Mouse (Mus musculus) heart, embryonic 12.5 days (tissue): Measurements from ENCODE around the gene Atg9b. TPM values are rescaled to one million over a fixed set of nuclear protein-coding genes. Genes with fewer than 3 reads are reported as not detected.

Source experiments
- ATAC-seq: fragments of 200-750 bp; cut with Nextera tagmentation; 2 replicates; pipeline ENCODE4 v1.8.0; 2017; ENCODE audit warnings: moderate TSS enrichment, moderate library complexity; ENCODE audit not compliant: insufficient number of reproducible peaks, low FRiP score
- H3K27ac ChIP-seq: fragments of 300-500 bp; sonication (generic); 2 replicates; pipeline ENCODE4 v1.5.1; 2016; ENCODE audit warnings: mild to moderate bottlenecking, moderate library complexity; ENCODE audit not compliant: poor library complexity, severe bottlenecking
- H3K27me3 ChIP-seq: fragments of 300-500 bp; sonication (generic); replicated peaks from 2 replicates; pipeline ENCODE4 v1.6.1; 2016; ENCODE audit warnings: mild to moderate bottlenecking, moderate library complexity
- H3K36me3 ChIP-seq: fragments of 300-500 bp; sonication (generic); 2 replicates; pipeline ENCODE4 v1.6.1; 2016; ENCODE audit warnings: mild to moderate bottlenecking, moderate library complexity
- H3K4me1 ChIP-seq: fragments of 300-500 bp; sonication (generic); replicated peaks from 2 replicates; pipeline ENCODE4 v1.6.1; 2016; ENCODE audit warnings: mild to moderate bottlenecking
- H3K4me2 ChIP-seq: fragments of 300-500 bp; sonication (generic); 2 replicates; pipeline ENCODE4 v1.6.1; 2016; ENCODE audit warnings: mild to moderate bottlenecking, moderate library complexity
- H3K4me3 ChIP-seq: fragments of 300-500 bp; sonication (generic); 2 replicates; pipeline ENCODE4 v1.5.1; 2016; ENCODE audit warnings: mild to moderate bottlenecking
- H3K9ac ChIP-seq: fragments of 300-500 bp; sonication (generic); 2 replicates; pipeline ENCODE4 v1.6.1; 2016; ENCODE audit warnings: mild to moderate bottlenecking, moderate library complexity
- H3K9me3 ChIP-seq: fragments of 300-500 bp; sonication (generic); replicated peaks from 2 replicates; pipeline ENCODE4 v1.6.1; 2016; ENCODE audit warnings: mild to moderate bottlenecking, moderate library complexity
- WGBS: fragments of 180-500 bp; shearing (Covaris S2); methylation state at CpG from one replicate; pipeline ENCODE4 v1.1.7; 2016; 5-methylcytosine and 5-hydroxymethylcytosine counted together
- polyA plus RNA-seq: library from polyadenylated mRNA; unstranded; fragments of >200 nt; fragmentation: Nextera tagmentation; extraction: Ambion mirVana; gene quantifications from 2 replicates; pipeline ENCODE4 v1.2.1, GENCODE M21; 2016

The Atg9b gene
- polyA plus RNA-seq, 1 experiment from 2014 or later, result 2.6 TPM

GRCm38 (mm10) chr5:24389658-24390020 lies 2.3 kb downstream of the Atg9b start:
- Histone ChIP-seq H3K27ac (no peak overlapping the region), H3K9me3 (no peaks in the 10 kb centered on the region), H3K4me2 (no peak overlapping the region), H3K36me3 (no peaks in the 10 kb centered on the region), H3K9ac (no peak overlapping the region), H3K4me1 (peaks cover 48% of the 10 kb centered on the region), H3K4me3 (no peak overlapping the region), H3K27me3 (peaks cover 18% of the 10 kb centered on the region)
- ATAC-seq, result no peak
- 67% methylated on average over 4 of the region's 4 CpGs for WGBS

GRCm38 (mm10) chr5:24389011-24389657 lies 2.8 kb downstream of the Atg9b start:
- peaks cover 52% of the 10 kb centered on the region for H3K4me1 ChIP-seq
- ATAC-seq, result no peak
- WGBS, result 48% methylated on average over 7 of the region's 7 CpGs
- no peak overlapping the region for H3K9ac ChIP-seq
- no peaks in the 10 kb centered on the region for H3K9me3 ChIP-seq
- peak overlapping the region; percentile 89; the same call in 1 of the 2 replicates for H3K4me2 ChIP-seq
- no peaks in the 10 kb centered on the region for H3K36me3 ChIP-seq
- no peak overlapping the region for H3K27ac ChIP-seq
- peaks cover 18% of the 10 kb centered on the region for H3K27me3 ChIP-seq
- no peak overlapping the region for H3K4me3 ChIP-seq

- Histone ChIP-seq H3K4me1 (peaks cover 53% of the 10 kb centered on the region), H3K27me3 (peaks cover 18% of the 10 kb centered on the region), H3K4me3 (peak overlapping the region; percentile 50), H3K27ac (peak overlapping the region; percentile 6), H3K4me2 (peak overlapping the region; percentile 89), H3K9me3 (no peaks in the 10 kb centered on the region), H3K36me3 (no peaks in the 10 kb centered on the region), H3K9ac (peak overlapping the region; percentile 70)
- WGBS, result 22% methylated on average over 26 of the region's 26 CpGs
- no peak for ATAC-seq
These were observed 3.6 kb downstream of the Atg9b start for GRCm38 (mm10) chr5:24388246-24388915.

- under 1% methylated on average over 73 of the region's 73 CpGs for WGBS
- peaks cover 59% of the 10 kb centered on the region for H3K4me1 ChIP-seq
- ATAC-seq, result peak; percentile 24; the same call in 1 of the 2 replicates
These were observed 4.4 kb downstream of the Atg9b start for GRCm38 (mm10) chr5:24387264-24388241.

GRCm38 (mm10) chr5:24385887-24386550 lies 5.9 kb downstream of the Atg9b start:
- no peak for ATAC-seq
- WGBS, result 72% methylated on average over 10 of the region's 10 CpGs
- peak overlapping the region; percentile 6; the same call in 1 of the 2 replicates for H3K27ac ChIP-seq
- no peak overlapping the region for H3K9ac ChIP-seq
- H3K9me3 ChIP-seq, result no peaks in the 10 kb centered on the region
- H3K4me3 ChIP-seq, result no peak overlapping the region
- no peaks in the 10 kb centered on the region for H3K36me3 ChIP-seq
- 0 out of 2 replicates have a peak overlapping the region, but pooled peaks have one; percentile 2 for H3K4me2 ChIP-seq
- peaks cover 18% of the 10 kb centered on the region for H3K27me3 ChIP-seq
- peaks cover 62% of the 10 kb centered on the region for H3K4me1 ChIP-seq

More at GRCm38 (mm10) chr5:24387264-24388241, 4.4 kb downstream of the Atg9b start:
- H3K27me3 ChIP-seq, result peaks cover 18% of the 10 kb centered on the region
- peak overlapping the region; percentile 50 for H3K4me3 ChIP-seq
- no peaks in the 10 kb centered on the region for H3K36me3 ChIP-seq
- H3K4me2 ChIP-seq, result peak overlapping the region; percentile 89
- peak overlapping the region; percentile 6 for H3K27ac ChIP-seq
- peak overlapping the region; percentile 70 for H3K9ac ChIP-seq
- no peaks in the 10 kb centered on the region for H3K9me3 ChIP-seq

GRCm38 (mm10) chr5:24385374-24385773 lies 6.6 kb downstream of the Atg9b start:
- H3K27ac ChIP-seq, result peak overlapping the region; percentile 45; the same call in 1 of the 2 replicates
- WGBS, result 81% methylated on average over 5 of the region's 5 CpGs

GRCm38 (mm10) chr5:24384407-24384806 lies 7.5 kb downstream of the Atg9b start:
- Histone ChIP-seq H3K36me3 (no peaks in the 10 kb centered on the region), H3K27me3 (peaks cover 18% of the 10 kb centered on the region), H3K4me1 (peaks cover 64% of the 10 kb centered on the region), H3K4me2 (no peak overlapping the region), H3K27ac (peak overlapping the region; percentile 65; the same call in 1 of the 2 replicates), H3K9me3 (no peaks in the 10 kb centered on the region), H3K4me3 (no peak overlapping the region), H3K9ac (no peak overlapping the region)
- ATAC-seq, result peak; percentile 52
- WGBS, result 43% methylated on average over 6 of the region's 6 CpGs

More at GRCm38 (mm10) chr5:24385374-24385773, 6.6 kb downstream of the Atg9b start:
- peaks cover 18% of the 10 kb centered on the region for H3K27me3 ChIP-seq
- H3K9ac ChIP-seq, result 0 out of 2 replicates have a peak overlapping the region, but pooled peaks have one; percentile 18
- H3K4me1 ChIP-seq, result peaks cover 63% of the 10 kb centered on the region
- H3K9me3 ChIP-seq, result no peaks in the 10 kb centered on the region
- no peak for ATAC-seq
- H3K4me2 ChIP-seq, result no peak overlapping the region
- no peak overlapping the region for H3K4me3 ChIP-seq
- no peaks in the 10 kb centered on the region for H3K36me3 ChIP-seq

GRCm38 (mm10) chr5:24383026-24383859 lies 8.7 kb downstream of the Atg9b start:
- peaks cover 64% of the 10 kb centered on the region for H3K4me1 ChIP-seq
- under 1% methylated on average over 34 of the region's 34 CpGs for WGBS
- peak overlapping the region; percentile 65 for H3K27ac ChIP-seq

GRCm38 (mm10) chr5:24381988-24382387 lies 10.0 kb downstream of the Atg9b start:
- peaks cover 16% of the 10 kb centered on the region for H3K27me3 ChIP-seq
- no peak overlapping the region for H3K4me2 ChIP-seq
- no peak overlapping the region for H3K4me3 ChIP-seq
- peaks cover 56% of the 10 kb centered on the region for H3K4me1 ChIP-seq
- no peaks in the 10 kb centered on the region for H3K9me3 ChIP-seq
- no peak overlapping the region for H3K9ac ChIP-seq
- ATAC-seq, result no peak
- H3K36me3 ChIP-seq, result no peaks in the 10 kb centered on the region
- 55% methylated on average over 2 of the region's 2 CpGs for WGBS
- H3K27ac ChIP-seq, result no peak overlapping the region

More at GRCm38 (mm10) chr5:24383026-24383859, 8.7 kb downstream of the Atg9b start:
- Histone ChIP-seq H3K36me3 (no peaks in the 10 kb centered on the region), H3K9me3 (no peaks in the 10 kb centered on the region), H3K4me3 (peak overlapping the region; percentile 43), H3K9ac (peak overlapping the region; percentile 57), H3K27me3 (peaks cover 18% of the 10 kb centered on the region), H3K4me2 (peak overlapping the region; percentile 66)
- peak; percentile 82 for ATAC-seq

GRCm38 (mm10) chr5:24381486-24381885 lies 10.5 kb downstream of the Atg9b start:
- Histone ChIP-seq H3K27ac (no peak overlapping the region), H3K9me3 (no peaks in the 10 kb centered on the region), H3K36me3 (no peaks in the 10 kb centered on the region), H3K27me3 (peaks cover 11% of the 10 kb centered on the region), H3K9ac (no peak overlapping the region), H3K4me1 (peaks cover 54% of the 10 kb centered on the region), H3K4me3 (no peak overlapping the region), H3K4me2 (no peak overlapping the region)
- 63% methylated on average over 6 of the region's 6 CpGs for WGBS
- ATAC-seq, result no peak
